Mouse (Mus musculus) cerebellum, adult (tissue): ENCODE data around the gene Rtn4ip1.
"Not testable (repeated sequence)": the region's sequence is repeated elsewhere in the genome, so short reads cannot be mapped to it uniquely, and the experiment has no call there.

Experiments
- ATAC-seq: cut with Nextera tagmentation; 2 replicates; pipeline ENCODE4 v1.9.2; 2017; ENCODE audit warnings: mild to moderate bottlenecking, moderate library complexity, mixed read lengths; ENCODE audit not compliant: insufficient number of reproducible peaks, low FRiP score, low TSS enrichment

Gene Rtn4ip1

GRCm38 (mm10) chr10:43925776-43926175 is 24.2 kb downstream of the Rtn4ip1 start:
- not testable (repeated sequence) for ATAC-seq

- ATAC-seq, result no peak
Measured at GRCm38 (mm10) chr10:43927736-43928135, 26.1 kb downstream of the Rtn4ip1 start.

GRCm38 (mm10) chr10:43928596-43928995 is 27.0 kb downstream of the Rtn4ip1 start:
- ATAC-seq, result peak; percentile 59; the same call in 1 of the 2 replicates

- ATAC-seq, result no peak
Measured at GRCm38 (mm10) chr10:43939136-43939662, 37.6 kb downstream of the Rtn4ip1 start.

- ATAC-seq, result no peak
Measured at GRCm38 (mm10) chr10:43943736-43944135, 42.1 kb downstream of the Rtn4ip1 start.

GRCm38 (mm10) chr10:43945435-43945834 is 43.8 kb downstream of the Rtn4ip1 start:
- no peak for ATAC-seq

- ATAC-seq, result peak; percentile 68; the same call in 1 of the 2 replicates
Measured at GRCm38 (mm10) chr10:43953942-43954341, 52.3 kb downstream of the Rtn4ip1 start.

GRCm38 (mm10) chr10:43964943-43965342 is 63.3 kb downstream of the Rtn4ip1 start:
- ATAC-seq, result no peak

- ATAC-seq, result no peak
Measured at GRCm38 (mm10) chr10:43973244-43973643, 71.6 kb downstream of the Rtn4ip1 start.

- no peak for ATAC-seq
Measured at GRCm38 (mm10) chr10:43977353-43977752, 75.7 kb downstream of the Rtn4ip1 start.

- no peak for ATAC-seq
Measured at GRCm38 (mm10) chr10:43980080-43980479, 78.5 kb downstream of the Rtn4ip1 start.

- ATAC-seq, result not testable (repeated sequence)
Measured at GRCm38 (mm10) chr10:43980742-43981141, 79.1 kb downstream of the Rtn4ip1 start.

- ATAC-seq, result no peak
Measured at GRCm38 (mm10) chr10:43982470-43982869, 80.9 kb downstream of the Rtn4ip1 start.

GRCm38 (mm10) chr10:43983241-43983640 is 81.6 kb downstream of the Rtn4ip1 start:
- no peak for ATAC-seq

- ATAC-seq, result no peak
Measured at GRCm38 (mm10) chr10:43983866-43984265, 82.3 kb downstream of the Rtn4ip1 start.

- ATAC-seq, result no peak
Measured at GRCm38 (mm10) chr10:43991268-43991667, 89.7 kb downstream of the Rtn4ip1 start.

GRCm38 (mm10) chr10:43992506-43992905 is 90.9 kb downstream of the Rtn4ip1 start:
- ATAC-seq, result no peak

- no peak for ATAC-seq
Measured at GRCm38 (mm10) chr10:43993198-43993597, 91.6 kb downstream of the Rtn4ip1 start.

- ATAC-seq, result no peak
Measured at GRCm38 (mm10) chr10:43995858-43996650, 94.4 kb downstream of the Rtn4ip1 start.

- ATAC-seq, result no peak
Measured at GRCm38 (mm10) chr10:43997276-43997675, 95.7 kb downstream of the Rtn4ip1 start.

- no peak for ATAC-seq
Measured at GRCm38 (mm10) chr10:43998023-43998422, 96.4 kb downstream of the Rtn4ip1 start.
